Mouse (Mus musculus) adrenal gland, adult (tissue): ENCODE measurements at regions not wholly inside any gene's neighbourhood (a gene's known extent, or its start where the extent isn't known, plus 50 kb on each side); places are given as distances from the start of the nearest gene placed in this dataset.

ENCODE experiments used
- DNase-seq, 2 experiments: peaks; one replicate each; pipeline ENCODE4 v3.0.0; 2022 to 2023; ENCODE audit warnings: low spot score in 1 of 2; ENCODE audit not compliant: inconsistent age in 2 of 2

DNA sequence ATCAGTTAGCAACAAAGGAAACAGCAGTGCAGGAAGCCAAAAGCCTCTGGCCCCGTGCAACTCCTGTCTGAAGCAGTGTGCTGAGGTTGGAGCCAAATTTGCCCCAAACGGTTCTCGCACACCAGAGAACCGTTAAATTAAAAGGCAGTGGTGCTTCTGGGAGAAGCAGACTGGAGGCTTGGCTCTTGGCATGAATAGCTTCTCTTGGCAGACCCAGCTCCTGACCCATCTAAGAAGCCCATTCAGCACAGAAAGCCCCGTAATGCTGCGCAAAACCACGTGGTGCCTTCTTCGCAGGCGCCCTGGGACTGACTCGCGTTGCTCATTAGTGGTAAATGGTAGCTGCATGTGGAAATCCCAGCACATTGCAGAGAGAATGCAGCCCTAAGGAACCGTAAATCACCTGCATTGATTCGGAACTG is 340.2 kb upstream of the Slc24a2 start:
- DNase-seq = no peak

- DNase-seq = peak; percentile 19 to 92
Measured at GRCm38 (mm10) chr4:87566616-87567015, 336.3 kb upstream of the Slc24a2 start.

DNA sequence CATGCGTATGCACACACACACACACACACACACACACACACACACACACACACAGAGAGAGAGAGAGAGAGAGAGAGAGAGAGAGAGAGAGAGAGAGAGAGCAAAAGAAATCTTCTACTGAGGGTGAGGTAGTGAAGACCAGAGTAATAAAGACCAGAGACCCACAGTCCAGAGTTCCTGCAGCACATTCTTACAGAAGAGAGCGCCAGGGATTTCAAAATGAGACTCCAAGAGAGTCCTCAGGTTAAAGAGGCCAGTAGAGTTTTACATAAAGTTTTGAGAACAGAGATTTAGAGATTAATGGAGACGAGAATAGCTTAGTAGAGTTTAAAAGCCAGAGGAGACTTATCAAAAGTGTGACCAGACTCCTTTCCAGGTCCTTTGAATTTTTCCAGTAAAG is 324.6 kb upstream of the Slc24a2 start:
- no peak for DNase-seq
